In genomic region chr2:38519934-38520333, GRCm38 (mm10) we compare ENCODE assay signal across 18 mouse cellular contexts. TPM values are rescaled to one million over a fixed set of nuclear protein-coding genes. Genes with fewer than 3 reads are reported as not detected.
DNase-seq lines count a peak whose midpoint lies in the region; ATAC-seq and TF ChIP-seq lines count a peak whose summit lies in the region.
"Had no signal": no experiment of that assay in that cellular context is flagged by ENCODE, and none has a peak within 500 bp of the region (broad histone marks: within the 10 kb centered on the region; RNA-seq: fewer than 3 reads in every experiment).

No protein-coding gene starts in this region.

- H3K4me2 ChIP-seq in forebrain, embryonic 11.5 days (ENCODE audit: low read depth, low read length, severe bottlenecking): no peak overlapping the region
- no peak overlapping the region for H3K4me2 ChIP-seq in forebrain, postnatal 0 days (ENCODE audit: low read depth)
- no peak overlapping the region for H3K4me2 ChIP-seq in midbrain, embryonic 13.5 days (replicated peaks)
- no peak overlapping the region for H3K4me2 ChIP-seq in midbrain, embryonic 16.5 days (ENCODE audit: low read length)
- no peak overlapping the region for H3K4me2 ChIP-seq in stomach, postnatal 0 days (replicated peaks; ENCODE audit: low read depth)
- H3K4me2 ChIP-seq: limb, embryonic 13.5 days had no signal

- intact Hi-C loops in left cerebral cortex, postnatal 36 days (cut with DNase I): no loop called here

- H3K9me3 ChIP-seq in forebrain, embryonic 11.5 days (ENCODE audit: control insufficient read depth, low read length): no peaks in the 10 kb centered on the region
- H3K9me3 ChIP-seq in forebrain, postnatal 0 days (ENCODE audit: low read length): no peaks in the 10 kb centered on the region
- no peaks in the 10 kb centered on the region for H3K9me3 ChIP-seq in midbrain, embryonic 13.5 days
- H3K9me3 ChIP-seq in midbrain, embryonic 16.5 days (replicated peaks; ENCODE audit: control insufficient read depth, low read length, poor library complexity, severe bottlenecking): no peaks in the 10 kb centered on the region
- H3K9me3 ChIP-seq in stomach, postnatal 0 days (ENCODE audit: control insufficient read depth, low read length): no peaks in the 10 kb centered on the region

- 0 out of 2 replicates have a peak overlapping the region, but pooled peaks have one; percentile 37 for H3K27ac ChIP-seq in forebrain, embryonic 11.5 days (ENCODE audit: low read depth, low read length)
- H3K27ac ChIP-seq in forebrain, postnatal 0 days (ENCODE audit: low read depth, low read length): no peak overlapping the region
- H3K27ac ChIP-seq in midbrain, embryonic 13.5 days: 0 out of 2 replicates have a peak overlapping the region, but pooled peaks have one; percentile 8
- H3K27ac ChIP-seq in midbrain, embryonic 16.5 days (ENCODE audit: low read length): no peak overlapping the region
- peak overlapping the region; percentile 66 for H3K27ac ChIP-seq in macrophage
- peak overlapping the region; percentile 73 for H3K27ac ChIP-seq in stomach, postnatal 0 days (replicated peaks)
- H3K27ac ChIP-seq: heart, adult 2 months; limb, embryonic 13.5 days; liver, embryonic 14.5 days had no signal

- H3K4me3 ChIP-seq in forebrain, embryonic 11.5 days (ENCODE audit: low read depth, low read length): no peak overlapping the region
- H3K4me3 ChIP-seq in forebrain, postnatal 0 days (ENCODE audit: low read depth, low read length): no peak overlapping the region
- H3K4me3 ChIP-seq in midbrain, embryonic 13.5 days (replicated peaks): no peak overlapping the region
- no peak overlapping the region for H3K4me3 ChIP-seq in midbrain, embryonic 16.5 days (ENCODE audit: low read depth, low read length)
- H3K4me3 ChIP-seq in macrophage (ENCODE audit: inconsistent target): no peak overlapping the region
- no peak overlapping the region for H3K4me3 ChIP-seq in stomach, postnatal 0 days (ENCODE audit: low read depth, low read length)
- H3K4me3 ChIP-seq: heart, adult 2 months; limb, embryonic 13.5 days had no signal

- WGBS in forebrain, embryonic 11.5 days: 67% methylated on average over 11 of the region's 11 CpGs
- 51% methylated on average over 11 of the region's 11 CpGs for whole genome bisulfite sequencing in forebrain, postnatal 0 days
- 72% methylated on average over 11 of the region's 11 CpGs for WGBS in midbrain, embryonic 13.5 days
- 75% methylated on average over 11 of the region's 11 CpGs for WGBS in midbrain, embryonic 16.5 days
- 24% methylated on average over 11 of the region's 11 CpGs for WGBS in macrophage (ENCODE audit: missing documents)
- 65% methylated on average over 11 of the region's 11 CpGs for WGBS in stomach, postnatal 0 days

- DNase-seq in forebrain, embryonic 11.5 days (ENCODE audit: low spot score): no peak
- no peak for DNase-seq in forebrain, postnatal 0 days
- DNase-seq in stomach, postnatal 0 days (ENCODE audit: low spot score): no peak
- no peak for DNase-seq in left cerebral cortex, postnatal 36 days (ENCODE audit: low spot score in 2 of 2)
- DNase-seq: adrenal gland, postnatal 36 days; cerebellum, adult 18-20 months; heart, postnatal 4 days; kidney, postnatal 36 days; layer of hippocampus, adult 9-11 months; lung, postnatal 10 days had no signal

- no peak for ATAC-seq in forebrain, embryonic 11.5 days (replicated peaks; ENCODE audit: low FRiP score)
- ATAC-seq in forebrain, postnatal 0 days: no peak
- no peak for ATAC-seq in midbrain, embryonic 13.5 days
- ATAC-seq in midbrain, embryonic 16.5 days: no peak
- no peak for ATAC-seq in stomach, postnatal 0 days (ENCODE audit: low FRiP score, low TSS enrichment)
- ATAC-seq in inflammation-experienced regulatory T-cells, adult 6 months: no peak
- ATAC-seq: CD4-positive, CD25-positive, alpha-beta regulatory T cell, adult 4 months had no signal

- H3K79me2 ChIP-seq in macrophage (ENCODE audit: inconsistent target): peaks cover 100% of the 10 kb centered on the region

- TF ChIP-seq EP300 in stomach, postnatal 0 days (optimal IDR thresholded peaks at IDR 0.05): no peak

- TF ChIP-seq CTCF in forebrain, postnatal 0 days (IDR thresholded peaks at IDR 0.05; ENCODE audit: low read depth): no peak
- no peak for TF ChIP-seq CTCF in stomach, postnatal 0 days (IDR thresholded peaks at IDR 0.05; ENCODE audit: low read depth)

- H3K27me3 ChIP-seq in forebrain, embryonic 11.5 days (ENCODE audit: control insufficient read depth, insufficient read depth, low read length): no peaks in the 10 kb centered on the region
- H3K27me3 ChIP-seq in forebrain, postnatal 0 days (ENCODE audit: insufficient read depth, low read length): no peaks in the 10 kb centered on the region
- H3K27me3 ChIP-seq in midbrain, embryonic 13.5 days: no peaks in the 10 kb centered on the region
- no peaks in the 10 kb centered on the region for H3K27me3 ChIP-seq in midbrain, embryonic 16.5 days (ENCODE audit: control insufficient read depth, insufficient read depth, low read depth, low read length)
- no peaks in the 10 kb centered on the region for H3K27me3 ChIP-seq in stomach, postnatal 0 days (ENCODE audit: control insufficient read depth, insufficient read depth, low read length)
- H3K27me3 ChIP-seq: limb, embryonic 13.5 days had no signal

- peaks cover 24% of the 10 kb centered on the region for H3K4me1 ChIP-seq in forebrain, embryonic 11.5 days (replicated peaks; ENCODE audit: control insufficient read depth, insufficient read depth, low read length)
- no peaks in the 10 kb centered on the region for H3K4me1 ChIP-seq in forebrain, postnatal 0 days (ENCODE audit: insufficient read depth)
- H3K4me1 ChIP-seq in midbrain, embryonic 13.5 days (replicated peaks): peaks cover 45% of the 10 kb centered on the region
- peaks cover 5% of the 10 kb centered on the region; the same call in 1 of the 2 replicates for H3K4me1 ChIP-seq in midbrain, embryonic 16.5 days (ENCODE audit: control insufficient read depth, insufficient read depth, low read length)
- H3K4me1 ChIP-seq in stomach, postnatal 0 days (replicated peaks; ENCODE audit: control insufficient read depth, insufficient read depth): peaks cover 11% of the 10 kb centered on the region

- H3K9ac ChIP-seq in forebrain, embryonic 11.5 days (ENCODE audit: low read length): peak overlapping the region; percentile 16; the same call in 1 of the 2 replicates
- no peak overlapping the region for H3K9ac ChIP-seq in forebrain, postnatal 0 days
- no peak overlapping the region for H3K9ac ChIP-seq in midbrain, embryonic 13.5 days (replicated peaks)
- H3K9ac ChIP-seq in midbrain, embryonic 16.5 days (ENCODE audit: low read depth, low read length): no peak overlapping the region
- H3K9ac ChIP-seq in stomach, postnatal 0 days (ENCODE audit: low read length): no peak overlapping the region
- H3K9ac ChIP-seq: limb, embryonic 13.5 days; liver, embryonic 14.5 days had no signal

- no peaks in the 10 kb centered on the region for H3K36me3 ChIP-seq in forebrain, embryonic 11.5 days (ENCODE audit: control insufficient read depth, insufficient read depth, low read length)
- H3K36me3 ChIP-seq in forebrain, postnatal 0 days (ENCODE audit: insufficient read depth): no peaks in the 10 kb centered on the region
- H3K36me3 ChIP-seq in midbrain, embryonic 13.5 days: no peaks in the 10 kb centered on the region
- H3K36me3 ChIP-seq in midbrain, embryonic 16.5 days (ENCODE audit: control insufficient read depth, insufficient read depth, low read length): no peaks in the 10 kb centered on the region
- no peaks in the 10 kb centered on the region for H3K36me3 ChIP-seq in macrophage (ENCODE audit: inconsistent target)
- no peaks in the 10 kb centered on the region; the same call in 1 of the 2 replicates for H3K36me3 ChIP-seq in stomach, postnatal 0 days (ENCODE audit: control insufficient read depth, insufficient read depth, low read length)

RNA-seq across cellular contexts. Expression of gene Nek6, which starts 8.5 kb away (rescaled TPM):
- polyA plus RNA-seq in forebrain, embryonic 11.5 days (2014; fragmentation: Nextera tagmentation; extraction: Ambion mirVana): 138 and 150 TPM in 2 replicates
- 19.7 and 21.0 TPM in 2 replicates for total RNA-seq in forebrain, postnatal 0 days (2014; rRNA removed)
- polyA plus RNA-seq in forebrain, postnatal 0 days (2015; fragmentation: Nextera tagmentation; extraction: Ambion mirVana): 59.6 and 69.3 TPM in 2 replicates
- 63.2 and 72.9 TPM in 2 replicates for polyA plus RNA-seq in midbrain, embryonic 13.5 days (2015; fragmentation: Nextera tagmentation; extraction: Ambion mirVana)
- 52.3 and 56.8 TPM in 2 replicates for polyA plus RNA-seq in midbrain, embryonic 16.5 days (2015; fragmentation: Nextera tagmentation; extraction: Ambion mirVana)
- 10 to 100 TPM in 24 of 26 experiments, 1 to 10 TPM in 2; 7.6 to 91.2 (median 22.2) TPM for total RNA-seq in macrophage (2018; cell fraction: chromatin; rRNA removed)
- total RNA-seq in macrophage (2018; cell fraction: cytosol; rRNA removed): 10 to 100 TPM; 21.6 to 55.9 (median 38.0) TPM
- total RNA-seq in macrophage (2018; cell fraction: nucleus; rRNA removed): 100 to 1,000 TPM in 1 of 26 experiments, 10 to 100 TPM in 24, 1 to 10 TPM in 1; 9.4 to 134 (median 28.9) TPM
- polyA plus RNA-seq in macrophage (2018): 25.6 to 82.5 TPM (median 33.5 TPM) in 3 replicates
- polyA plus RNA-seq in stomach, postnatal 0 days (2015; fragmentation: Nextera tagmentation; extraction: Ambion mirVana): 43.7 and 43.8 TPM in 2 replicates
- 10 to 100 TPM; 27.0 to 27.9 TPM for total RNA-seq in left cerebral cortex, postnatal 36 days (2021)
- 1 to 10 TPM; 3.0 to 6.2 (median 3.7) TPM for polyA plus RNA-seq in inflammation-experienced regulatory T-cells, adult 6 months (2017; shearing (Covaris generic))

Comparison
In these comparisons a context has a peak if more than half of its experiments do, and no peak if none do; other contexts are left out.
1. H3K27ac ChIP-seq: peak in forebrain, embryonic 11.5 days (single experiment), midbrain, embryonic 13.5 days (single experiment), macrophage (single experiment) and stomach, postnatal 0 days (single experiment); none in forebrain, postnatal 0 days (single experiment) and midbrain, embryonic 16.5 days (single experiment).